Mouse (Mus musculus): ENCODE data around the gene Cdkl1.

Gene Cdkl1

DNA sequence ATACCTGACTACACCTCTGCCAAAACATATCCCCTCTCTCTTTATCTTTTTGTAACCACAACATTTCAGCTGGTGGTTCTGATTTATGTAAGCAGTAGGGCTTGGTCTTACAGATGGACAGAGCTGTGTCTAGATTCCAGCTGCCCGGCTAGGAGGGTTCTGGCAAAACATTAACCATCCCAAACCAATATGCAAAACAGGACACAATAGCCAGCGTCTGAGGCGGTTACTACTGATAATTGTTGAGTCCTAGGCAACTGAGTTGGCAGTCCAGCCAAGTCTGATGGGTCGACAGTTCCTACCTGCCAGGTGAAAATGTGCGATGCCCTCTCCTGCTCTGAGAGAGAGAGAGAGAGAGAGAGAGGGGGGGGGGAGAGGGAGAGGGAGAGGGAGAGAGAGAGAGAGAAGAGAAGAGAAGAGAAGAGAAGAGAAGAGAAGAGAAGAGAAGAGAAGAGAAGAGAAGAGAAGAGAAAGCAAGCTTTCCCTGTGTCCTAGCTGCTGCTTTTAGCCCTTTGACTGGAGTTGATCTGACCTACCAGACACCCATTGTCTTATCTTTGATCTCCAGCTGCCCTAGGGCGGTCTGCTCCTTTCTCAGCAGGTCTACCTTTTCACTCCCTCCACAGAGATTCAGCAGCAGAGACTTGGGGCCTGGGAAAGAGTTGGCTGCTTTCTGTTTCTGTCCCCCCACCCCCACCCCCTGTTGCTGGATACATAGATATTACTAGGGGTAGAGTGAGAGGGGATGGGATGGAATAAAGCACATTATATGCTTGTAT, 7.6 kb downstream of the Cdkl1 start:
- in situ Hi-C loops (cut with MboI, MseI) = no loop called here

DNA sequence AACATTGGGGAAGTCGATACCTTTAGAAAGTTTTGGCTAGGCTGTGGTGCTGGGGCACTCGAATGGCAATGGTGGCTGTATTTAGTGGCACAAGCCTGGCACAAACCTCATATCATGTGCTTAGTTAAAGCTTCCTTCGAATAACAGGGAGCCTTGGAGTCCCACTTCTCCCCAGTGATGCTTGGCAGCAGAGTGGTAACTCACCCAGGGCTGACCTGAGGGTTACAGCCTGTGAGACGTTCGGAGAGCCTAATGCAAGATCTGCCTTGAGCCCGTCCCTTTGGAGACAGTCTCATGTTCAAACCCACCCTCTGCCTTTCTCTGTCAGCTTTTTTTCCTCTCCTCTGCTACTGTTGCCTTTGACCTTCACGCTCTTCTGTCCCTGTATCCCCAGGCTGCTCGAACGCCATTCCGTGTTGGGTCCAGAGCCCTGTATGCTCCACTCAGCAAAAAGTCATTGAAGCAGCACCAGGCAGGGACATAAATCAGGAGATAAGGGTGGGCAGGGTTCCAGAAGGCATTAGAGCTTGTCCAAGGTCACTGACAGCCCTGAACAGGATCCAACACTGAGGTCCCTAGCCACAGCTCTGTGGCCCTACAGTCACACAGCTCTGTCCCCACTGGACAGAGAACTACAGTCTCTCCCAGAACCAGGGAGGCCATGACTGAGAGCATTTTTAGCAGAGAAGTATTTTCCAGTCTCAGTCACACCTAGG, 9.0 kb downstream of the Cdkl1 start:
- in situ Hi-C loops (cut with MboI, MseI) = no loop called here

DNA sequence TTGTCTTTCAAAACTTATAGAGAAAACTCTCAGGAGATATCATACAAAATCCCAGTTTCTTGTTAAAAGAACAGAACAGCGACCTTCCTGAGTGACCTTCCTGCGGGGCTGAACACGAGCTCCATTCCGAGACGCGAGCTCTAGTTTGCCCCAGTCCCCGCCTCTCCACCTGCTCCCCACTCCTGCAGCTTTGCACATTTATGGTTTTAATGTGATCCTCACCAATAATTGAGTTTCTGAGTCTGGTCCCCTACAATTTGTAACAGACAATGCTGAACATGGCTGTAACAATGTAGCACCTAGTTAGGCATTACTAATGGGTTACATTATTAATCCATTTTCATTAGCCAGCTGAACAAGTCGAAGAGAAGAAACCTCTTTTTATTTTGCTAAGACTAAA, 9.6 kb downstream of the Cdkl1 start:
- in situ Hi-C loops (cut with MboI, MseI) = no loop called here

- in situ Hi-C loops (cut with MboI, MseI) = no loop called here
Measured at GRCm38 (mm10) chr12:69777957-69778356, 13.1 kb downstream of the Cdkl1 start.

GRCm38 (mm10) chr12:69777341-69777730, 13.7 kb downstream of the Cdkl1 start:
- in situ Hi-C loops (cut with MboI, MseI) = no loop called here

DNA sequence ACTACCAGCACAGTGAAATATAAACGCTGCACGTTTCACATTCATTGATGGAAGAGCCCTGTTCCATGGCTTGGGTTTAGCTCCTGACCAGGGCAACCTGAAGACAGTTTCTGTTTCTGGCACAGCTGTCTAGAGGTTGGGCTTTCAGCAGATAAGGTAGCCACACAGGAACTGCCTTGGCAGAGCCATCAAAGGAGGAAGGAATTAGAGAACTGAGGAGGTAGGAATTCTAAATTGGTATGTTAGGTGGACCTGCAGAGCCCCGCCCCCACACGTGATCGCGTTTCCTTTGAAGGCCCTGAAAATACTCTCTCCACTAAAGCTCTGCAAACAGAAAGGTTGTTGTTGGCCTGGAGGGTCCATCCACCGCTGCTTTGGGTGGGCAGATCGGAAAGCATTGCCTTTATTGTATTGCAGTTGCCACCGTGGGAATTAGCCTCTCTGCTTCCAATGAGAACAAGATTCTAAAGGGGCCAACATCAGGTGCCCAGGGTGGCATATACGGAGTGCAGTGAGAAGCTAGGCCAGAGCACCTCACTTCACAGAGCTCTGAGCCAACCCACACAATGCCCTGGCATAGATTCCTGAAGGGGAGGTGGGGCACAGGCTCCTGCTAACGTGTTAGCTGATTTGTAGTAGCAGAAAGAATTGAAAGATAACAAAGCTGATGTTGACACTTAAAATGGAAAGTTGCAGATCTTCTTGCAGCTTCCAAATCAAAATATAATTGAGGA, 14.3 kb downstream of the Cdkl1 start:
- in situ Hi-C loops (cut with MboI, MseI) = no loop called here

DNA sequence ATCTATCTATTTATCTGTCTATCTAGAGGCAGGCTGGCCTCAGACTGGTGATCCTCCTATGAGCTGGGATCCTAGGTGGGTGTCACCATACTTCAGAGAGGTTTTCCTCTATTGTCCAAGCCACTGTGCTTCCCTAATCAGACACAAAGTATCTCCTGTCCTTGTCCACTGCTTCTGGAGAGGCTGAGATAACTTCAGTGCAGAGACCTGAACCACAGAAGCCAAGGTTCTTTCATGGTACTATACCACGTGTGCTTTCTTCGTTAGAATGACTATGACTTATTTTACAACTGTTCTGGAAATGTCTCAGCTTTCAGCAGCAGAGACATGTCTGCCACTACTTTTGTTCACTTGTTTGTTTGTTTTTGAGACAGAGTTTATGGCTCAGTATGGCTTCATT, 22.2 kb downstream of the Cdkl1 start:
- in situ Hi-C loops (cut with MboI, MseI) = no loop called here

- in situ Hi-C loops (cut with MboI, MseI) = no loop called here
Measured at GRCm38 (mm10) chr12:69767476-69768258, 23.4 kb downstream of the Cdkl1 start.

DNA sequence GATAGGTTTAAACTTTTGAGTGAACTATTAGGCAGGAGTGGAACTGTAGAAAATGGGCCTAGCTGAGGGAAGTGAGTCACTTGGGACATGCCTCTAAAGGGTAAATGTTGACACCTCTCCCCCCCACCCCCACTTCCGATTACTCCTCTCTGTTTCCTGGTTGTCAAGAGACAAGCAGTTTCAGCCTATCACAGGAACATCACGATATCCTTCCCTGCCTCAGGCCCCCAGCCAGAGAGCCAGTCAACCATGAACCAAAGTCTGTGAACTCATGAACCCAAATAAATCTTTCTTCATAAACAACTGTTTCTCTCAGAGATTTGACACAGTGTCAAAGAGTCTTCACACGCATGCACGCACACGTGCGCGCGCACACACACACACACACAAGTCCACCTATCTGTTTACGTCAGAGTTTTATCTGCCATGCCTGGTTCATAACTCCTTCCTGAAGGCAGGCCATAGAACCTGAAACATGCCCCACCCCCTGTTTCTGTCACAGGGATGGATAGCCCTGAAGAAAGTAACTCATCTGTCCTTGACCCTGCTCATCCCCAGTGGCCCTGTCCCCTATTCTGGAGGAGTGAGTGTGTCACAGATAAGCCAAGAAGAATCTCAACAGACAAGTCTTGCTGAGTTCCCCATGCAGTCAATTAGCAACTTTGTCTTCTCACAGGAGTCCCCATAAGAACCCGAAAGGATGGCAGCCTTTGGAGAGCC, 24.7 kb downstream of the Cdkl1 start:
- in situ Hi-C loops (cut with MboI, MseI) = no loop called here

DNA sequence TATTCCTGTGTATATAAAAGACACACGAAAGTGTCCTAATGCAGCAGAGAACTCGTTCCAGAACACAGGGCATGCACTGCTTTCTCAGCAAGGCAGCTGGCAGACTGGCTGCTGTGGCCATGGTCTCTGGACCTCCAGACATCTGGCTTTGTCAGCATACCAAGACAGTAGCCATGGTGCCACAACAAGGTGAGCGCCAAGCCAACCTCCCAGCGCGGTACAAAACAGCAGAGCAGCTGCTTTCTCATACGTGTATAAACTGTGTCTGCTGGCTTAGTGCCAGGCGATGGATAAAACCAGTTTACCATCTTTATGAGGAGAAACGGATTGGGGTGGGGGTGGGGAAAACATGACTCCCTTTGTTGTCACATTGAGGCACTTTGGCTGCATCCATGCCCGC, 25.5 kb downstream of the Cdkl1 start:
- in situ Hi-C loops (cut with MboI, MseI) = no loop called here

DNA sequence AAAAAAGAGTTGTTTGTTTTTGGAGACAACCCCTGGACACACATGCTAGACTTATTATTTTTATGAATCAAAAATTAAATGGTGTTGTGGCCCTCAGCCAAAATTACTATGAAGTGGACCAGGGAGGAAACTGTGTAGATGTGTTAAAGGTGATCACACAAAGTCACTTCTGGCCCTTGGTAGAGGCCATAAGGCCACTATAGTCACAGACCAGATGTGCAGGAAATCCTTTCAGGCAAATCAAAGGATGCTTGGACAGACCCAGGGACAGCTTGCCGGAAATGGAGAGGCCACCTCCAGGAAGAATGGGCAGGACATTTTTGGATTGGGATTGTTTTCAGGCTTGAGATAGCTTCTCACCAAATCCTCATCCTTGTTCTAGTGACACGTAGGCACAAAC, 29.5 kb downstream of the Cdkl1 start:
- in situ Hi-C loops (cut with MboI, MseI) = no loop called here

DNA sequence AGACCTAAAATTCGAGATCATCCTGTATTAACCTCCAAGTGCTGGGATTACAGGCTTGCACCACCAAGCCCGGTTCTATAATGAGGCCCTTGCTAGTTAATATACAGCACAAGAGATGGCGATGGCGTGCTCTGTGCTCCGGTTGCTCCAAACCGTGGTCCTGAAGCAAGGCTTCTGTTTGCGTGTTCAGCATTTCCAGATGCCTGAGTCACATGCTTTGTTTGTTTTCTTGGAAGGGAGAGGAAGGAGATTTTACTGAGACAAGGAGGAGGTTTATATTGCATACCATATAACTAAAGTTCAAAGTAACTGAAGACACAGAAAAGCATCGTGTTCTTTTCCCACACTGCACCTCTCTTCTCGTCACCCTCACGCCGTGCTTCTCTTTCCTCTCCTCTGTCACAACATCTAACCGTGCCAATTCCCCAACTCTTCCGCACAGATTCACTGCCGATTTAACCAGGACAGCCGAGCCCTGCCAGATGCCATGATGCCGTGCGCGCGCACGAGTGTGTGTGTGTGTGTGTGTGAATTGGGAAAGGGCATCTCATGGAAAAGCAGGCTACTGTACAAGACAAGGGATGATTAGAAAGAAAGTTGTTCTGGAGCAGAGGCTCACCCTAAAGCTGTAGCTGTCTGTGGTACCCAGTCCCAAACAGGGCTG, 30.2 kb downstream of the Cdkl1 start:
- in situ Hi-C loops (cut with MboI, MseI) = no loop called here

- in situ Hi-C loops (cut with MboI, MseI) = no loop called here
Measured at GRCm38 (mm10) chr12:69760014-69760413, 31.1 kb downstream of the Cdkl1 start.

- in situ Hi-C loops (cut with MboI, MseI) = loop anchor here (10.0 kb wide), 1 partner anchor 135 kb away; the partner anchor contains the start of genes Atl1 and Map4k5
Measured at GRCm38 (mm10) chr12:69759267-69759885, 31.7 kb downstream of the Cdkl1 start.

DNA sequence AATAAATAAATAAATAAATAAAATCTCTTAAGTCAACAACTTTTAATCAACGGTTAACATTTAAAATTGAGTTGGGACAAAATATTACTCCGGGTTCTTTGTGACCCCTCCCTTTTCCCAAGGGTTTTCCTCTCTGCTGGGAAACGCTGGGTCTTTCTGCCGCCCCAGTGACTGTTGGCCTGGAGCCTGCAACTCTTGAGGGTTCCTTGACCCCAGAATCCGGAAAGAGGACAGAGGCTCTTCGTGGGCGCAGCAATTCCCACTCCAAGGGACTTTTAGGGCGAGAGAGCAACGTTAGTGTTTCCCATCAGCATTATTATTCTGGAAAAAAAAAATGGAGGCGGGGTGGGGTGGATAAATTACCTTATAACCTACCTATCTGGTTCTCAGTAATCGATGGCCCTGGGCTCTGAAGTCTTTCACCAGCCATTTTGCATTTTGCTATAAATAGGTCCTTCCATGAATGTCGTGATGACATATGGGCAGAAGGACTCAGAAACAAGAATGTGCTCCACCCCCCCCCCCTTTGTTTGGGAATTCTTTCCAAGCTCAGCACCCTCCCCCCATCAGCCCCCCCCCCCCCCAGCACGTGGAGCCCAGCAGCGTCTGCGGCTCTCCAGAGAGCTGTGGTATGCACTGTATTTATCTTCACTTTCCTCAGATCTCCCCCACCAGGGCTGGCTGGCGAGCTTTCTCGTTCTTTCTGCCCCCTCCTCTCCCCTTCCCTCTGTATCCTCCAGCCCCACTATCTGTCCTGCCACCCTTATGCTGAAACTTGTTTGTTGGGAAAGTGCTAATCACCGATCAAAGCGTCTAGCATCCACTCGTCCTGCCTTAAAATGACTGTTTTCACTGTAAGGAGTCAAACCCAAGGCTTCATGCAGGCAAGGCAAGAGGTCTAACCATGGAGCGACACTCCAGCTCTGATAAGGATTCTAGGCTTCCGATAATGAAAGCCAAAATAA, 32.6 kb downstream of the Cdkl1 start:
- in situ Hi-C loops (cut with MboI, MseI) = loop anchor here (10.0 kb wide), 1 partner anchor 136 kb away; the partner anchor contains the start of genes Atl1 and Map4k5

DNA sequence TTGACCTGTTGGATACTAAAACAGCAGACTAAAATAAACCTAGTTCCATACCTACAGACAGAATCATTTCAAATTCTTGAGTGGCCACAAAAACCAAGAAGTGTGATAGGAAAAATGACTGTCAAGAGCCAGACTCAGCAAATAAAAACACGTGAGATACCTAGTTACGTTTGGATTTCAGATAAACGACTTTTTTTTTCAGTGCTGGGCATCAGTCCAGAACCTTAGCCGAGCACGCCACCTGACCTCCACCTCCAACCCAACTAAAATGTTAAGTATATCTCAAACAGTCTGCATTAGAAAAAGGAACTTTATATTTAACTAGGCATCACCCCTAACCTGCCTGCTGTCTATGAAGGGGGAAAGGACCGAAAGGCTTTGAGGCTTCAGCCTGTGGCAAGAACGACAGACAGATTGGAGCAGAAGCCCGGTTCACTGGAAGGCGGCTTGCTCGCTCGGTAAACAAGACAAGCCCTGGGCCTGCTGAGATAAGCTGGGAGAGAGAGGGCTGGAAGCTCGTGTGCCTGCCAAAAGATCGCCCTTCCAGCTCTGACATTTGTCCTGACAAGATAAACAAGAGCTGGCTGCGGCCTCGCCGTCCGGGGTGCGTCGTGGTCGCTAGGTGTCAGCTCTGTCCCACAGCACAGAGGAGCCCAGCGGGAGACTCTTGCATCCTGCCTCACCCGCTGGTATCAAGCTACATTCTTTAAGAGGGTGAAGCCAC, 33.5 kb downstream of the Cdkl1 start:
- in situ Hi-C loops (cut with MboI, MseI) = loop anchor here (10.0 kb wide), 1 partner anchor 137 kb away; the partner anchor contains the start of genes Atl1 and Map4k5

GRCm38 (mm10) chr12:69756015-69756414, 35.1 kb downstream of the Cdkl1 start:
- in situ Hi-C loops (cut with MboI, MseI) = loop anchor here (10.0 kb wide), 1 partner anchor 139 kb away; the partner anchor contains the start of genes Atl1 and Map4k5

DNA sequence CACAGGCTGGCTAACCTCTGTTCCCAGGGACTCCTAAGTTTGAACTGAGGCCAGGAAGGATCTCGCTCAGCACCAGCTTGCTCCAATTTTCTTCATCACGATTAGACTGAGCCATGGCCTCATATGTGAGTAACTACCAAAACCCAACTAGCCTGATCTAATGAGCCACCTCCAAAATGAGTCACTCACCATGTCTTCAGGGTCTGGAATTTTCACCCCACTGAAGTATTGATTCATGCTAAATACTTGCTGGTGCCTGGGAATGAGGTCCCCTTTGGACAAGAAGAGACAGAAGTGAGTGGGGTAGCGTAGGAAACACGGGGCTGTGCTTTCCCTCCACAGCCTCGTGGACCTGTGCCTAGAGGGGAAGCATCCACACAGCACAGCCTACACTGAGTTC, 37.1 kb downstream of the Cdkl1 start:
- in situ Hi-C loops (cut with MboI, MseI) = loop anchor here (10.0 kb wide), 1 partner anchor 141 kb away; the partner anchor contains the start of genes Atl1 and Map4k5

Measured in T-helper 2 cell (primary cell).